Mouse (Mus musculus) heart, adult 8-10 months (tissue): ENCODE results near the gene Ccdc177. TPM values are rescaled to one million over a fixed set of nuclear protein-coding genes. Genes with fewer than 3 reads are reported as not detected.

Experiments used
- DNase-seq: peaks from one replicate; pipeline ENCODE4 v3.0.0; 2022; ENCODE audit warnings: low spot score
- total RNA-seq, 4 experiments: library from RNA; stranded (reverse); gene quantifications; 2 replicates each; pipeline ENCODE4 v1.2.4; 2022

Ccdc177 gene
- total RNA-seq, 4 experiments from 2014 or later, result 0.08 TPM; not detected in 3

GRCm38 (mm10) chr12:80736464-80737282 is 23.8 kb downstream of the Ccdc177 start:
- DNase-seq, result no peak

- DNase-seq, result no peak
Observed at GRCm38 (mm10) chr12:80734526-80735470, 25.7 kb downstream of the Ccdc177 start.

- no peak for DNase-seq
Observed at GRCm38 (mm10) chr12:80730567-80730966, 29.9 kb downstream of the Ccdc177 start.

- DNase-seq, result no peak
Observed at GRCm38 (mm10) chr12:80729758-80730530, 30.5 kb downstream of the Ccdc177 start.

- no peak for DNase-seq
Observed at GRCm38 (mm10) chr12:80728814-80729213, 31.7 kb downstream of the Ccdc177 start.

GRCm38 (mm10) chr12:80728207-80728606 is 32.3 kb downstream of the Ccdc177 start:
- DNase-seq, result no peak

GRCm38 (mm10) chr12:80724853-80725559 is 35.5 kb downstream of the Ccdc177 start:
- DNase-seq, result peak; percentile 72

- no peak for DNase-seq
Observed at GRCm38 (mm10) chr12:80721458-80721857, 39.0 kb downstream of the Ccdc177 start.

- DNase-seq, result no peak
Observed at GRCm38 (mm10) chr12:80720507-80720906, 40.0 kb downstream of the Ccdc177 start.

- no peak for DNase-seq
Observed at GRCm38 (mm10) chr12:80719141-80719540, 41.3 kb downstream of the Ccdc177 start.

- no peak for DNase-seq
Observed at GRCm38 (mm10) chr12:80715915-80716314, 44.6 kb downstream of the Ccdc177 start.

GRCm38 (mm10) chr12:80706915-80707604 is 53.4 kb downstream of the Ccdc177 start:
- no peak for DNase-seq

GRCm38 (mm10) chr12:80706208-80706914 is 54.1 kb downstream of the Ccdc177 start:
- no peak for DNase-seq

Other genes starting within 250 kb of the Ccdc177 start
- 1 to 10 TPM; 1.2 to 2.3 (median 1.8) TPM for gene Galnt16, start 242.4 kb downstream of the Ccdc177 start, total RNA-seq
- gene Slc39a9, start 116.8 kb downstream of the Ccdc177 start, total RNA-seq, result 10 to 100 TPM; 13.7 to 17.9 (median 14.7) TPM
- 10 to 100 TPM; 16.3 to 23.0 (median 21.1) TPM for gene Erh, start 116.3 kb downstream of the Ccdc177 start, total RNA-seq
- under 1 TPM in 2 of 4 experiments, not detected in 2; 0.09 to 0.20 TPM for gene Plekhd1, start 68.1 kb downstream of the Ccdc177 start, total RNA-seq
- 10 to 100 TPM; 70.6 to 75.8 (median 73.7) TPM for gene Susd6, start 29.8 kb upstream of the Ccdc177 start, total RNA-seq
- 100 to 1,000 TPM in 2 of 4 experiments, 10 to 100 TPM in 2; 63.1 to 209 (median 139) TPM for gene Srsf5, start 184.8 kb upstream of the Ccdc177 start, total RNA-seq
- not detected for gene Slc10a1, start 208.0 kb upstream of the Ccdc177 start, total RNA-seq